Mouse (Mus musculus) left cerebral cortex, adult 9 months (tissue): ENCODE data around the gene Il21r.

Experiments
- DNase-seq, 2 experiments: peaks; one replicate each; pipeline ENCODE4 v3.0.0; 2022; ENCODE audit warnings: low spot score in 2 of 2

Il21r gene

DNA sequence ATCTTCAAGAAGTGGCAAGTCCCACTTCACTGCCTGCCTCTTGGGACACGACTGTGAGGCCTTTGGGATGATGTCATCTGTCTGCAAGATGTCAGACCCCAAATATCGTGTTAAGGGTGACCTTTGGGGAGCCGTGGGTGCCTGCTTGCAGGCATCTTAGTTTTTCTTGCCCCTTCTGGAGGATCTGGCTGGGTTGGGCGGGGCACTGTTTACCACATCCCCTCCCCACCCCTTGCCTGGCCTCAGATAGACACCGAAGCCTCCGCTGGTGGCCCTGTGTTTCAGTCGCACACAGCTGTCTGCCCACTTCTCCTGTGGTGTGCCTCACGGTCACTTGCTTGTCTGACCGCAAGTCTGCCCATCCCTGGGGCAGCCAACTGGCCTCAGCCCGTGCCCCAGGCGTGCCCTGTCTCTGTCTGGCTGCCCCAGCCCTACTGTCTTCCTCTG is at the start of gene Il21r:
Il21r (plus strand) TSS at position 245 of the 447 bp plus-strand sequence.
- DNase-seq = peak; percentile 16 to 47

DNA sequence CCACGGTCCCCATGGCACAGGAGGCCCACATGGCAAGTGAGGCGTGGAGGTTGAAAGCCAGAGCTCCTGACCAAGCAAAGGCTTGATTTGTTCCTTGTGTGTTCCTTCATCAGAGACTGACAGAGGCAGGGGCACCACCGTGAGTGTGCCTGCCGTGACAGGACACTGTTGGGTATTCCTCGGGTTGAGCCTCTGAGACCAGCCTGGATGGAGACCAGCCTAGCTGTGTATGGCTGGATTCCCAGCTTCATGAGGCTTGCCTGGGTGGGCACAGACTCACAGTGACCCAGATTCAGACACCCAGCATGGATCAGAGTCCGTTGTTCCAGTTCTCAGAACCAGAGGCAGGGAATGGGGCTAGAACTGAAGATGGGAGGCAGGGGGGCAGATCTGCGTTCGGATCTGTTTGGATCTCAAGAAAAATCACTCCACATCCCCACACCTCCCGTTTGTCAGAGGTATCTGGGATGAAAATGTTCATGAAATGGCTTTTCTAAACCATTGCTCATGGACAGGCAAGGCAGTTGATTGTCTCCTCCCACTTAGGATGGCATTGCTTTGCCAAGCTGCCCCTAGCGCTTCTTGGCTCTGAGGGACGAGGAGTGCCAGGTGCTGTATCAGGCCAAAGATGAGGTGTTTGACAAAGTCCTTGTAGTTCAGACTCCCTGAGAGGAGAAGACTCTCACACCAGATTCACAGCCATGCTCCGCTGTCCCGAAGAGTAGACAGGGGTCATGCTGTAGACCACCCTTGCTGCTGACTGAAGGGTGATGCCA is 49.4 kb upstream of the Il21r start:
- DNase-seq = no peak

DNA sequence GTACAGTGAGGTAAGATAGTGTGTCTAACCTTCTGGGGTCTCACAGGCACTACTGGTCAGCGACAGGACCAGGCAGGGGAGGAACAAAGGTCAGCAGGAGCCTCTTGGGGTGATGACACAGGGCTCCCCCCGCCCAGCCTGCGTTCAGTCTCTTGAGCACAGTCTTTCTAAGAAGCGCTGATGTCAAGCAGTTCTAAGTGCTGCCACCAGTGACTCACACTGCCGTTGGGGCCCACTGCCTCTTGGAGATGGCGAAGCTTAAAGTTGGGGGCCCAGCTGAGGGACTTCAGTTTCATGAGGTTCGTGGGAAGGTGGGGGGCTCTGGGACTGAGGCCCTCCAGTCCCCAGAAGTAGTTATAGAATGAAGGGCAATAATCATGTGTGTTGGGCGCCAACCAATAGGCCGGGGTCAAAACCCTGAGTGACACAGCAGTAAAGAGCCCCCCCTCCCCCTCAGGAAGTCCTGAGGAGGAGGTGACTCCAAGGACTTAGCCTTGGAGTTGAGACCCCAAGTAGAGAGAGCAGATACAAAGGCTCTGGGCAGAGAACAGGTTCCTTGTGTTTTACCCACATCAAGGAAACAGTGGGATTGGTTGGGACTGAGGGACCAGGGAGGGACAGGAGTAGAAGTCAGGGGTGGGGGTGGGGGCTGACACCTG is 48.6 kb upstream of the Il21r start:
- no peak for DNase-seq

DNA sequence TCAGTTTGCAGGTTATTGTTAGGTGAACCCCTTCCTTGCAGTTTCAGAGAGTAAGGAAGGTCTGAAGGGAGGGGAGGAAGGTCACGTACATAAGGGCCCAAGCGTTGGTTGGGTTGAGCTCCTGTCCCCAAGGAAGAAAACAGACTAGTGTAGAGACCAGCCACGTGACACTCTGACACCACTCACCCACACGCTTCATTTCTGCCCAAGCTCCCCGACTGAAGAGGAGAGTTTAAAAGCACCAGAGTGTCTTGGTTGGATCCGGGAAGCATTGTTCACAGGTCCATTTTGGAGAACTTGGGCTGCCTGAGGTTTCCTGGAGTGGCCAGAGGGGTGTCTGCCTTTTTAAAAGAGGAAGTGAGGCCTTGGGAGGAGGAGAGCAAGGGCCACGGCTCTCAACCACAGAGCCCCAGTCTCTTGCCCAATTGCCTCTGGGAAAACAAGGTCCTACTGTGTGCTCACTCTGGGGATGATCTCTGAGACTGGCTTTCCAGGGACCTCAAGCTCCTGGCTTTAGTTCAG is 47.8 kb upstream of the Il21r start:
- DNase-seq = no peak

DNA sequence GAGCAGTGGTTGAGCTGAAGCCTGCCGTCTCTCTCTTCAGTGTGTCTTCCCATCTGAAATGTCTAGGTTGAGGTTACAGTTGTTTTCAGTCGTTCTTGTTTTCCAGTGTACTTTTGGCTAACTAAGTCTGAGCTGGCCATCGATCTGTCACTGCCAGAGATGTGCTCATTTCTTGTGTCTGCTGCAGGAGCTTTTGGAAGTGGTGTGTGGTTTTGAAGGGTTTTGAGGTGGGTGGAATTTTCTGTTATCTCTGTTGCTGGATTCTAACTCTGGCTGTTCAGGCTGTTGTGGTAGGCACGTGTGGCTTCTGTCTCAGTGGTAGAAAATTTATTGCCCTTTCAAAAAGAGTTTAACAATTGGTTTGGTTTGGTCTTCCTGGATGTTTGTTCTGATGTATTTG is 47.1 kb upstream of the Il21r start:
- no peak for DNase-seq

DNA sequence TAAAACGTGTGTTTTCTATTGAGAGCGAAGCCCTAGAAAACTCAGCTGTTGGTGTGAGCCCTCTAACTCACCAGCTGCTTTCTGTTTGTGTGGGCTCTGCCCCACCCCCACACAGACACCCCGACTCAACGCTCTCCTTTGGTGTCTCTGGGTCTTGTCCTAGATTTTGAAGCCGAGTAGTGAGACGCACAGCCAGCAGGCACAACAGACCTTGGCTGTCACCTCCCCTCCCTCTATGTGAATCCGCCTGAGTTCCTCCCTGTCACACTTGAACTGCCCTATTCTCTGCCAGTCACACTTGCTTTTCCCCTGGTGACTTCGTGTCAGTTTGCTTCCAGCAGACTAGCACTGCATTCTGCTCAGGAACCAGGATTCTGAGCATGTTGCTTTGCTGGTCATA is 46.4 kb upstream of the Il21r start:
- DNase-seq = no peak

DNA sequence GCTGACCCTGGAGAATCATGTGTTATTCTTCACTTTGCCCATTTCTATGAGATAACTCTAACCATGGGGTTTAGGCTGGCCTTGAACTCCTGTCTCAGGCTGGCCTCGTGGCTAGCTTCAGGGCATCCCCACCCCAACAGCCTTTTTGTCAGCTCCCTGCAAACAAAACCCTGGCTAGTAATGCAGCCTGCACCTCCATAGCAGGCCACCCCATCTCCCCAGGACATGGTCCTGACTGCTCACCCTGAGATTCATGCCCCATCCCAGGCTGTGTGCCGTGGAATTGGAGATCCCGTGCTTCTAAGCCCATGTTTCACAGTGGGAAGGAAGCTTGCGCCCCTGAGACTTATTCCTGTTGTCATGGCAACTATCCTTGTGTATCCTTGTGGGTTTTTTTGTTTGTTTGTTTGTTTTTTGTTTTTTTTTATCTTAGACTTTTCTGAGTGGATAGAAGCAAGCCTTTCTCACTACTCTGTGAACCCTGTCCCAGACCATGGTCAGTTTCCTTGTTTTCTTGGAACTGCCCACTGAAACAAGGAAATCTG is 44.8 kb upstream of the Il21r start:
- DNase-seq = no peak

DNA sequence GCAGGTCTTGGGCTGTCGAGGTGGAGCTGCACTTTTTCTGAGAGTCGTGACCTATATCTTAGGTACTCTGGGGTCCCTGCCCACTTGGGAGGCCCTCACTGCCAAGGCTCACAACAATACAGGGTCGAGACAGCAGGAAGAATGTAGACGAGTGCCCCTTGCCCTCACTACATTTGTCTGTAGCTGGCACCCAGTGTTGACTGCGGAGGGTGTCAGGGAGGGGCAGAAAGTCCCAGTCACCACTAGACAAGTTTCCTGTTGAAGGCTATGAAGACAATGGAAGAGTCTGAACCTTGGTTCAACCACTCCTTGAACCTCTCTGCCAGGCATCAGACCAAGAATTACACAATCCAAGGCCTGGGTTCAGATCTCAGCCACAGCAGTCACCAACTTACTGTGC is 44.2 kb upstream of the Il21r start:
- DNase-seq = no peak

DNA sequence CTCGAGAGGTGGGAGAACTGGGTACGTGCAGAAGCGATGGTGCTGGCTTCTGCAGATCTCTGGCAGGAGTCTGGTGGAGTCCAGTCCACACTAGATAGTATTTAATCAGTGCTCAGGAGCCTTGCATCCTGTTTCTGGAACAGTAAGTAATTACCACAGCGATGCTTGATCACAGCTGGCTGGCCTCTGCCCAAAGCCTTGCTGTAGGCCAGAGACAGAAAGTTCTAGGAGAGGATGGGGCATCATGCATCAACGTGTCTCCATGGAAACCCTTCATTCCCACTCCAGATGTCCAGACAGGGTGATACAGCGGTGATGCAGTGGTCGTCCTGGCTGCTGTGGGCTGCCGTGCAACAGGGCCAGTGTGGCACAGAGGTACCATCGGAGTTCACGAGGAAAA is 43.7 kb upstream of the Il21r start:
- no peak for DNase-seq

DNA sequence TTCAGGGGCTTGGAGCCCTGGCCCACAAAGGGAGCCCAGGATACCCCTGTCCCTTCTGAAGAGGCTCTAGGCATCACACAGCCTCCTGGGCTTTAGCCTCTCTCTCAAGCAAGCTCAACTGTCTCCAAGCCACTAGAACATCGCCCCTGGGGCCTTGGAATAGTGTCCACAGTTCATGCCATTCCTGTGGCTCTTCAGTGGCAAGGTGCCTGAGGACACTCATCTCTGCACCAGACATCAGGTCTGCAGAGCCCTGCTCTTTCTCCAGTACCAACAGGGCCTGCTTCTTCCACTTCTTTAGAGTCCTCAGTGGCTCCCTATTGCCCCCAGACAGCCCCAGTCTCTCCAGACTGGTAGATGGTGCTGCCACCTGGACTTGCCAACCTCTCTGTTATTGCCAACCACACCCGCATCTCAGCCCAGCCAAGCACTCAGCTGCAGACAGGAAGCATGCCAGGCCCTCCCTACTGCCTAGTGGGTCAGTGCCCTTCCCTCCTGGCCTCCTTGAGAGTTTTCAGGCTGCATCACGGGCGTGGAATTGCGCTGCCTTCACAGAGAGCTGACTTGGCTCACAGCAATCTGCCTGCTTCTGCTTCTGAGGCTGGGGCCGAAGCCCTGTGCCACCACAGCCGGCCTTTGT is 43.0 kb upstream of the Il21r start:
- DNase-seq = no peak

DNA sequence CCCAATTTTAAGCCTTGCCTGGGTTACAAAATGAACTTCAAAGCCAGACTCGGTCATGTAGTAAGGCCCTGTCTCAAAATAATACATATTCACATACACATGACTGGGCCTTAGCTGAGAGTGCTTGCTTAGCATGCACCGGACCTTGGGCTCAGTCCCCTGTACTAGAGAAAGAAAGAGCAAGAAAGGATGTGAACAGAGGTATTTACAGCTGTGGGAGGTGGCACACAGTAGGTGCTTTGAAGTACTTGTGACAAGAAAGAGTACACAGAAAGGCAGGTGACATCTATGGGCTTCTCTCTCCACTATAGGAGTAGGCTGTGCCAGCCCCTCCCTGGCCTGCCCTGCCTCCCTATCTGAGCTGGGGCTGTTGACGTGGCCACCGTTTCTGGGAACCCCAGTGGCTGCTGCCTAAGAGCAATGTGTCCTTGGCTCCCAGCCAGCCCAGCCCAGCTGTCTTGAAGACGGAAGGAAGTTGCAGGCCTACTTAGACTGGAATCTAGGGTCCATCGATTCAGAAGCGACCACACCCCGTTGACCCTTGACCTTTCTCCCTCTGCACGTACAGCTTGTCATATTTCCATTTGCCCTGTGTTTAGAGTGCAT is 42.0 kb upstream of the Il21r start:
- DNase-seq = peak in 1 of 2 experiments; percentile 53

DNA sequence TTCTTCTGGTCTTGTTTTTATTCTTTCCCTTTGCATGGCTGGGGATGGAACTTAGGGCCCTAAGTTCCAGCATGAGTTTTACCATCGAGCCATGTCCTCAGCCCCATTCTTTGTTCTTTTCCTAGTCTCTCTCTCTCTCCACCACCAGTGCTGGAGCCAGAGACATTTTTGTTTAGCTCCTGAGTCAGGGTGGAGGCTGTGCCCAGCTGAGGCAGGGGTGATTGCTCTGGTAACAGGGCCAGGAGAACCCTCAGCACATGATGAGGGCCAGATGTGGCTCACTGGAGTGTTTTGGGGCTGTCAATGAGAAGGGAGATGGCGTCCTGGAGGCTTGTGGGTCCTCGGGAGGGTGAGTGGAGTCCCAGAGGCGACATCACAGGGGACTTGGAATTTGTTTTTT is 40.8 kb upstream of the Il21r start:
- no peak for DNase-seq

DNA sequence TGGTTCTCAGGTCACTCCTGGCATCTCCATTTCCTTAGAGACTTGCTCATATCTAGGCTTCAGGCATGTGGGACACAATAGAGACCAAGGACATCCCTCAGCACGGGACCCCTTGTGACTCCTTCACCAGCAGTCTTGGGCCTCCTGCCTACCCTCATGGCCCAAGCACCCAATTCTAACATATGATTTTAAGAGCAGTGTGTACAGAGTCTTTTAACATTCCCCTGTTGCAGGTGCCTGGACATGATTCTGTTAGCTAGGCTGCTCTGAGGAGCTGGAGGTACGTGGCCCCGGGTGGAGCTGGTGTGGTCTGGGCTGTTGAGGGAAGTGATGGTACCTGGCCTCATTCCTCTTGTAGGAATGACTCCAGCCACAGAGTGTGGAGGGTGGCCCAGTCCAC is 40.1 kb upstream of the Il21r start:
- DNase-seq = no peak

DNA sequence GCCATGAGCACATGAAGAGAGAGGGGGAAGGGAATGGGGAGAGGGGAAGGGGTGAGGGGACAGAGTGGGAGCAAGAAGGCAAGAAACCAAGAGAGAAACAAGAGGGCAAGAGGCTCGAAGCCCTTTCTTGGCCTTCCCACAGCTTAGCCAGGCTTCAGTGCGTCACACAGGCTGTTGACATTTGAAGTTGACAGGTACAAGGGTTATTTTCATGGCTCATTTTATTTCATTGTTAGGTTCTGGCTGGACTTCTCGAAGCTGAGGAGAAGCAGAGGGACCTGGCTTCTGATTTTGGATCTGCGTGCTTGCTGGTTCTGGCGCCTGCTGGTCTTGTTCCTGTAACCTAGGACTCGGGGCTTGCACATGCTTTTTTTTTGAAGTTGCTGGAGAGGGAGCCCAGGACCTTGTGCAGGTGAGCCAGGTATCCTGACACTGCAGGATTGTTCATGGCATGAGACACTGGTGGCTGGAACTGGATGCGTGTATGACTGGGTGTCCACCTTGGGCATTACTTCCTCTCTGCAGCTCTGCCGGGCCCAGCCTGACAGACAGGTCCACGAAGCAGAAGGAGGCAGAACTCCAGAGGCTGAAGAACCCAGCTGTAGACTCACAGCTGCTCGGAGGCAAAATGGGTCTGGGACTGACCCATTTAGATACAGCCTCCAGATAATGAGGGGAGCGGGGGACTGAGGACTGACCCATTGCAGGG is 38.8 kb upstream of the Il21r start:
- DNase-seq = no peak

DNA sequence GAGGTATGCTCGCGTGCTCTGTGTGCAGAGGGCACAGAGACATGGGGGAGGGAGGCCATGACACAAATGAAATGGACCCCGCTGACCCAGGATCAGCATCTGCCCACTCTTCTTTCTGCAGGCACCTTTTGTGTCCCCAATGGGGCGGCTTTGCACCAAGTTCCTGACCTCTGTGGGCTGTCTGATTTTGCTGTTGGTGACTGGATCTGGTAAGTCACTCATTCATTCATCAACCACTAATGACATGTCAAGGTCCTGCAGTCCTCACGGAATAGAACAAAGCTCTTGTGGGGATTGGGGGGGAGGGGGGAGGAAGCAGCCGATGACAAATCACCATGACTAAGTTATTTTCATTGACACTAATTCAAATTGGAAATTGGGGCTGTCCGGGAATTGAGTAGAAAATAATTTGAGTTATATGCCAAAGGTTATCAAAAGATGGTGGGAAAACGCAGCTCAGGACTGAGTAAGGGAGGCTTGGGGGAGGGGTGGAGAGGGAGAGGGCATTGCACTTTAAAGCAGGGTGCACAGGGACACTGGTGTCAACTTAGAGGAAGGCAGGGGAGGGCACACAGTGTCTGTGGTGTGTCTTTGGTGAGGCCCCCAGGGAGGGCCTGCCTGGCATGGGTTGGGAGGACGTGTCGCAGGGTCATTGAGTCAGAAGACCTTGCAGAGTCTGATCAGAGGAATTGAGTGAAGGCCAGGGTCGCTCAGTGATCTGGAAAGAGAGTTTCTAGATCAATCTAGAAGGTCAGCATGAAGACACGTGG is 37.5 kb upstream of the Il21r start:
- DNase-seq = no peak

DNA sequence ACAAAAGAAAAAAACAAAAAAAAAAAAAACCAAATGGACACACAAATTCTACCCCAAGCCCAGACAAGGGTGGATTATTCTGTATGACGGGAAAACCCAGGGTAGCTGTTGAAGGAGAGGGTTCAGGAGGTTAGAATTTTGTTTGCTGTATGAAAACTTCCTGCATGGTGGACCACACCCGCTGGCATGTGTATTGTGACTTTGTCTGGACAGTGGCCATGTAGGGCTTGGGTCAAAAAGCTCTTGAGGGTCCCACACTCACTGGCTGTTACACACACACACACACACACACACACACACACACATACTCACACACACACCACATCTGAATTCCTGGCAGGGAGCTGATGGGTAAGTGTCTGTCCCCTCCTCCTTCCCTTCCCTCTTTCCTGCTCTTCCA is 36.8 kb upstream of the Il21r start:
- DNase-seq = no peak

DNA sequence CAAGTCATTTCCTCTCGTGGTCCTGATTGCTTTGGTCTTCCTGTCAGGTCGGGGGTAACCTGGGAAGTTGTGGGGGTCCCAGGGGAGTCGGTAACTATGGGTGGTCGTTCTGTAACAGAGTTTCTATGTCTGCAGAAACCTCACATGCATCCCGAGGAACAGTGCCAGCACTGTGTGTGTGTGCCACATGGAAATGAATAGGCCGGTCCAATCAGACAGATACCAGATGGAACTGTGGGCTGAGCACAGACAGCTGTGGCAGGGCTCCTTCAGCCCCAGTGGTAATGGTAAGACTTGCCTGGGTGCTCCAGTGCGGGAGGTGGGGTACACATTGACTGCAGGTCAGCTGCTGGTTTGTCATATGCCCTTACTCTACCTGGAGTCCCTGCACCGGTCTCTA is 34.3 kb upstream of the Il21r start:
- no peak for DNase-seq

DNA sequence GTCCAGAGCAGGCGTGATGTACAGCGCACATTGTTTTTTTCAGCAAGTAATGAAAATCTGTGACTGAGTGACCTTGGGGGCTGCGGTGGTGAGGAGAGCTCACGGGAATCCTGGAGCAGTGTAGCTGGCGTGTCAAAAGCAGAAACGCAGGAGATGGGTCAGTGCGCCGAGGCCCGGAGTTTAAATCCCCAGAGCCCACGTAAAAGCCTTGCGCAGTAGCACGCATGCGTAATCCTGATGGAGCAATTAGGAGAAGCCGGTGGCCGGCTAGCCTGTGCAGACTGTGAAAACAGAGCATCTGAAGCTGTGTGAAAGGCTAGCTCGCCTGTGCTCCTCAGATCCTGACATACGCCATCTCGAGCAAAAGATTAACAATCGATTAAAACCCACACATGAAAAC is 31.3 kb upstream of the Il21r start:
- DNase-seq = no peak

DNA sequence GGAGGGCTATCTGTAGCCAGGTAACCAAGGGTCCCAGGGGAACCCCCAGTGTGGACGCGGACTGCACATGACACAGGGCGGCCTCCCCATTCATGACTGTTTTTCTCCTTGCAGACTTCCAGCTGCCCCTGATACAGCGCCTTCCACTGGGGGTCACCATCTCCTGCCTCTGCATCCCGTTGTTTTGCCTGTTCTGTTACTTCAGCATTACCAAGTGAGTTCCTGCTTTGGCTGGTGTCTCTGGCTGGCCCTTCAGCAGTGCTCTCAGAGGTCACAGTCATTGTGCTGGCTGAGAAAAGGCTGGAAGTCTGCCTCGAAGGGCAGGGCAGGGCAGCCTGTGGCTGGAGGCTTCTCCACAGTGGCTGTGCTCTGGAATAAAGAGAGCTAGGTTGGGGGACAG is 30.5 kb upstream of the Il21r start:
- no peak for DNase-seq

DNA sequence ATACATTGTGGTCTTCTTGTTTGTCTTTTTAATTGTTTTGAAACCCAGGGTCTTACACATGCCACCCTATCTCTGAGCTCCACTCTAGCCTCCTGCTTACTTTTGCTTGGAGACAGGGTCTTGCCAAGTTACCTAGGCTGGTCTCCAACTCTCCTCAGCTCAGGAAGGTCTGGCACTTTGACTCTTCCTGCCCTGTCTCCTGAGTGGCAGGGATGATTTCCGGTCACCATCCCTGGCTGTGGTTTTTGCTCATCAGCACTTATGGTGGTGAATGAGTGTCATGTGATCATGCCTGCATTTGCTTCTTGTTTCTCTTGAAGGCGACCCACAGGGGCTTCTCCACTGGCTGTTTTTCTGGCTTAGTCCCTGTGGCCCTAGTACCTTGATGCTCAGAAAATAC is 29.4 kb upstream of the Il21r start:
- DNase-seq = no peak

DNA sequence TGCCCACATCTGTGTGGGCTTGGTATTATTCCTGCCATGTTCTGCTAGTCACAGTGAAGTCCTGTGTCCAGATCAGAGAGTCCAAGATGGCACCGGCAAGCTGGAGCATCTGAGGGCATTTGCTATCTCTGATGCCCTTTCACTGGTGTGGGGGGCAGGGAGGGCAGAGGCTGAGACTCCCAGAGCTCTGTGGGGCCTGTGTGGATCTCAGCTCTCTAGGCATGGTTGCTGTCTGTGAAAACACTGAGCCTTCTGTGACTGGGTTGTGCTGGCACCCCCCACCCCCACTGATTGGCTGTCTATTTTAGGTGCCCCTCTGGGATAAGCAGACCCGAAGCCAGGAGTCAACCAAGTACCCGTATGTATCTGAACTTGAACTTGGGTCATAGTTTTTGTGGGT is 28.4 kb upstream of the Il21r start:
- no peak for DNase-seq
